Mouse (Mus musculus): ENCODE measurements around the gene Lamc1. TPM values are rescaled to one million over a fixed set of nuclear protein-coding genes. Genes with fewer than 3 reads are reported as not detected.

Lamc1 gene
- polyA plus RNA-seq, 1 experiment: 116 TPM

DNA sequence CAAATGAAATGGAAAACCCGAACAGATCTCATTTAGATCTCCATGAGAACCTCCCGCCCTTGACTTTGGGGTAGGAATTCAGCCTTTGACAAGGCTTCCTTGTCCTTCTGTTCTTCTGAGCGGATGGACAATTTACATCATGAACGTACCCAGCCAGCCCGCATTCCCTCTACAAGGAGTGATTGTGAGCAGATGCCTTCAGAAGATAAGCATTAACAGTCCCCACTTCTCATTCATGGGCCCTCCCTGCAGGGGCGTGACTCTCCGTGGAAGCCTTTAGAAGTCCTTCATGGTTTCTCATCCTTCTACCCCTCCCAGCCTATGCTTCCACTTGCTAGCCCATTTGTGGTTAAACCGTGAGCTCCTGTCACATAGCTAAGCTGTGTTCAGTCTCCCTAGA lies 58.9 kb downstream of the Lamc1 start:
- H3K4me1 ChIP-seq (ENCODE audit: control insufficient read depth, insufficient read depth, low read length): peaks cover 12% of the 10 kb centered on the region
- WGBS: 62% methylated on average over 8 of the region's 8 CpGs
- no peak for DNase-seq
- TF ChIP-seq CTCF (IDR thresholded peaks at IDR 0.05; ENCODE audit: insufficient read depth, low read length) (no peak), POLR2A (IDR thresholded peaks at IDR 0.05; ENCODE audit: borderline replicate concordance, extremely low read depth, low read depth, low read length) (no peak)
- no peak overlapping the region for H3K4me3 ChIP-seq (replicated peaks; ENCODE audit: extremely low read depth, low read depth, low read length)

DNA sequence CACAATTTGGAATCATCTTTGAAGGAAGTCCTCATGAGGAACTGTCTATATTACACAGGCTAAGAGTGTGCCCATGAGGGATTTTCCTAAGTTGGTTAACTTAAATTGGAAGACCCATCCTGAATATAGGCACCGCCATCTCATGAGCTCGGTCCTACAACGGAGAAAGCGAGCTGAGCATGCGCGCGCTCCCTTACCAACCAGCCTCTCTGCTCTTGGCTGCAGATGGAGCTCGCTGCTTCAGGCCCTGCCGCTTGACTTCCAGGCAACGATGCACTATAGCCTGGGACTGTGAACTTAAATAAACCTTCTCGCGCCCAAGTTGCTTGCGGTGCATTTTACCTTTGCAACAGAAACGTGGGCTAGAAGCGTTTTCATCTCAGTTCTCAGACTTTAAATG lies 61.8 kb downstream of the Lamc1 start:
- H3K4me3 ChIP-seq (replicated peaks; ENCODE audit: extremely low read depth, low read depth, low read length): no peak overlapping the region
- no peak for DNase-seq
- peaks cover 14% of the 10 kb centered on the region for H3K4me1 ChIP-seq (ENCODE audit: control insufficient read depth, insufficient read depth, low read length)
- TF ChIP-seq POLR2A (IDR thresholded peaks at IDR 0.05; ENCODE audit: borderline replicate concordance, extremely low read depth, low read depth, low read length): no peak
- TF ChIP-seq CTCF (IDR thresholded peaks at IDR 0.05; ENCODE audit: insufficient read depth, low read length): no peak
- 92% methylated on average over 15 of the region's 15 CpGs for WGBS

DNA sequence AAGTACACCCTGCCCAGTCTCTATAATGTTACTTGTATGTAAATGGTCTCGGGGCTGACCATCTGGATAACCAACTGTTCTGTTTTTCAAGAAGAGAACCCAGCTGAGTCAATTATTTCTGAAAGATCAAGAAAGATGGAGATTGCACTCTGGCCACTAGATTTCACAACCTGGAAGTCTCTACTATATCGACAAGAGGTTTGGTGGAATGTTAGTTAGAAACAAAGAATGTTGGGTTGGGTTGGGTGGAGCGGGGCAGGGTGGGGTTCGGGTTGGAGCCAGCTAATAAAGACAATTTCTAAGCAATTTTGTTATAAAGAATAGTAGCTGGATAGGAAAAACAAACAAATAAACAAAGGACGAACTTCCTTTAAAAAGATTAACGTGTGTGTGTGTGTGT lies 62.9 kb downstream of the Lamc1 start:
- TF ChIP-seq CTCF (IDR thresholded peaks at IDR 0.05; ENCODE audit: insufficient read depth, low read length) (no peak), POLR2A (IDR thresholded peaks at IDR 0.05; ENCODE audit: borderline replicate concordance, extremely low read depth, low read depth, low read length) (no peak)
- whole genome bisulfite sequencing: 47% methylated on average over 6 of the region's 6 CpGs
- no peak for DNase-seq
- H3K4me1 ChIP-seq (ENCODE audit: control insufficient read depth, insufficient read depth, low read length): peaks cover 18% of the 10 kb centered on the region
- H3K4me3 ChIP-seq (replicated peaks; ENCODE audit: extremely low read depth, low read depth, low read length): no peak overlapping the region

DNA sequence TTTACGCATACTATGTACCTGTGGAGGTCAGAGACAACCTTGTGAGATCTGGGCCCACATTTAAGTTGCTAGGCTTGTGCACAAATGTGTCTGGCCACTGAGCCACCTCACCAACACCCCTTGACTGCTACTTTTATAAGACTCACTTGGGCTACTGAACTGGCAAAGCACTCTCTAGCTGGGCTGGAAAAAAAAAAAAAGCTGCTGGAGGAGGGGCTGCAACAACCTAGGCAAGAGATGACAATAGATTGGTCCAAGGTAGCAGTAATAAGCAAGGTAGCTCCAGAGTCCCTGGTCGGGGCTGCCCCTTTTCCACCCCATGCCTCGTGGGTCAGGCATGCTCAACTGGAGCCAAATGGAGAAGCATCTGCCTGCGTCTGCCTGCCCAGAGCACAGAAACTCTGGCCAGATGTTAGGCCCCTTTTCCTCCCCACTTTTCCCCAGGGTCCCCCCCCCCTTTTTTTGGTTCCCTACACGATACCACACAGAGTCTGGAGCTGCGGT lies 63.7 kb downstream of the Lamc1 start:
- DNase-seq: no peak
- H3K4me3 ChIP-seq (replicated peaks; ENCODE audit: extremely low read depth, low read depth, low read length): no peak overlapping the region
- 71% methylated on average over 6 of the region's 6 CpGs for WGBS
- H3K4me1 ChIP-seq (ENCODE audit: control insufficient read depth, insufficient read depth, low read length): peaks cover 21% of the 10 kb centered on the region
- no peak for TF ChIP-seq CTCF (IDR thresholded peaks at IDR 0.05; ENCODE audit: insufficient read depth, low read length)

DNA sequence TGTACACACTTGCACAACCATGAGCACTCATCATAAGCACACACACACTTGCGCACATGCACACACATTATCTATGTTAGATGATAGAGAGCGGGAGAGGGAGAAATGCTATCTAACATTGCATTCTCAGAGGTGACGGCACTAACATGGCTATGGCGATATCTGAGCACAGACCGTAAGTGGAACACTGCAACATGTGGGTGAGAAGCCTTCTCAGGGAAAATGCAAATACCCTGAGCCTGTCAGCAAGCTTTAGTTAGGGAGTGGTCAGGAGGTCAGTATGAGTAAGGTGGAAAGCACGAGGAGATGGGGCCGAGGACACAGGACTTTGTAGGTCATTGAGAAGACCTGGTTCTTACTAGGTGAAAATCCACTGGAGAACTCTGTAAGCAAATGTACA lies 64.3 kb downstream of the Lamc1 start:
- 86% methylated on average over 7 of the region's 7 CpGs for WGBS
- no peak for DNase-seq
- no peak for TF ChIP-seq POLR2A (IDR thresholded peaks at IDR 0.05; ENCODE audit: borderline replicate concordance, extremely low read depth, low read depth, low read length)
- no peak for TF ChIP-seq CTCF (IDR thresholded peaks at IDR 0.05; ENCODE audit: insufficient read depth, low read length)
- Histone ChIP-seq H3K4me3 (replicated peaks; ENCODE audit: extremely low read depth, low read depth, low read length) (no peak overlapping the region), H3K4me1 (ENCODE audit: control insufficient read depth, insufficient read depth, low read length) (peaks cover 16% of the 10 kb centered on the region)

DNA sequence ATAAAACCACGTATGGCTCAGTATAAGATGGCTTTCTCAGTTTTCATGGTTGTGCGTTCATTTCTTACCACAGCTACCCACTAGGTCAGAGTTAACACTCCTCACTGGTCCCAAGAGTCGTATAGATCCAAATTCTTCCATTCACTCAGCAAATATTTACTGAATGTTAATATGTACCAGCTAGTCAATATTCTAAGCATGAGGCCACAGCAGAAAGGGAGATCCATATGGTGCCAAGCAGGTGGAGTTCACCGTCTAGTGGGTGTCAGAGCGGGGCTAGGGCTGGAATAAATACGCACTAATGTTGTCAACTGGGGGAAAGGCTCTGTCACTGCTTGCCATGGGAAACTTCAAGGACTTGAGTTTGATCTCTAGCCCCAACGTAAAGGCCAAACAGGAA lies 64.9 kb downstream of the Lamc1 start:
- TF ChIP-seq POLR2A (IDR thresholded peaks at IDR 0.05; ENCODE audit: borderline replicate concordance, extremely low read depth, low read depth, low read length) (no peak), CTCF (IDR thresholded peaks at IDR 0.05; ENCODE audit: insufficient read depth, low read length) (no peak)
- Histone ChIP-seq H3K4me3 (replicated peaks; ENCODE audit: extremely low read depth, low read depth, low read length) (no peak overlapping the region), H3K4me1 (ENCODE audit: control insufficient read depth, insufficient read depth, low read length) (peaks cover 16% of the 10 kb centered on the region)
- DNase-seq: no peak
- WGBS: 87% methylated on average over 7 of the region's 7 CpGs

DNA sequence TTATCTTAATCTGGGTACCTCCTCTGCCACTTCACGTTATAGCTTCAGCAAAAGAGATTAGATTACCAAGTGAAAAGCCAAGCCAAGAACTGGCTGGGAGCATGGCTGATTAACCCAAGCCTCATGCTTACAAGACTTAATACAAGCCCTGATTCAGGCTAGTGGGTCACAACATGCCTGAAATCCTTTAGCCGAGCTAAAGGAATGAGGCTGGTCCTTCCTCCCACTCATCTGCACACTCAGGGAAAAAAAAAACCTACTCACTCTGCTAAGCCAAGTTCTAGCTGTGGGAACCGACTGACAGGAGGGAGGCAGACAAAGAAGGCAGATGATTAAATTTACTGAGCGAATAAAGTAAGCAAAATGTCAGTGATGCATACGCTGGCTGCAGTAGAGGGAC lies 65.7 kb downstream of the Lamc1 start:
- TF ChIP-seq POLR2A (IDR thresholded peaks at IDR 0.05; ENCODE audit: borderline replicate concordance, extremely low read depth, low read depth, low read length) (no peak), CTCF (IDR thresholded peaks at IDR 0.05; ENCODE audit: insufficient read depth, low read length) (no peak)
- 45% methylated on average over 5 of the region's 5 CpGs for WGBS
- DNase-seq: no peak
- Histone ChIP-seq H3K4me3 (replicated peaks; ENCODE audit: extremely low read depth, low read depth, low read length) (no peak overlapping the region), H3K4me1 (ENCODE audit: control insufficient read depth, insufficient read depth, low read length) (peaks cover 16% of the 10 kb centered on the region)

DNA sequence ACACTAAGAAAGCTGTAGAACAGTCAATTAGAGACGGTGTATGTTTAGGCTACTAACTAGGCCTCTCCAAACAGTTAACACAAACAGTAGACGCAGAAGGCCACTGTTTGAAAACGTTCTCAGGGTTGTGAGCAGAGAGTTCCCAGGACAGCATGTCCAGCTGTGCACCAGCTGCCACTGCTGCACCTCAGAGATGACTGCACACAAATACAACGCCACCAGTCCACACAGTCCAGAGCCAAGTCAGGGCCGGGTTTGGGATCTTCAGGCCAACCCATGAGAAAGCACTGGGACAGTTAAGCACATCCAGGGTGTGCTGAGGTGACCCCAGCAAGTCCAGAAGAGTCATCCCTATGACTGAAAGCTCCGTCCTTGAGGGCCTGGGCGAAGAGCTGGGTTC lies 67.0 kb downstream of the Lamc1 start:
- Histone ChIP-seq H3K4me1 (ENCODE audit: control insufficient read depth, insufficient read depth, low read length) (peaks cover 16% of the 10 kb centered on the region), H3K4me3 (replicated peaks; ENCODE audit: extremely low read depth, low read depth, low read length) (no peak overlapping the region)
- WGBS: 41% methylated on average over 7 of the region's 7 CpGs
- TF ChIP-seq POLR2A (IDR thresholded peaks at IDR 0.05; ENCODE audit: borderline replicate concordance, extremely low read depth, low read depth, low read length) (no peak), CTCF (IDR thresholded peaks at IDR 0.05; ENCODE audit: insufficient read depth, low read length) (no peak)
- DNase-seq: no peak

DNA sequence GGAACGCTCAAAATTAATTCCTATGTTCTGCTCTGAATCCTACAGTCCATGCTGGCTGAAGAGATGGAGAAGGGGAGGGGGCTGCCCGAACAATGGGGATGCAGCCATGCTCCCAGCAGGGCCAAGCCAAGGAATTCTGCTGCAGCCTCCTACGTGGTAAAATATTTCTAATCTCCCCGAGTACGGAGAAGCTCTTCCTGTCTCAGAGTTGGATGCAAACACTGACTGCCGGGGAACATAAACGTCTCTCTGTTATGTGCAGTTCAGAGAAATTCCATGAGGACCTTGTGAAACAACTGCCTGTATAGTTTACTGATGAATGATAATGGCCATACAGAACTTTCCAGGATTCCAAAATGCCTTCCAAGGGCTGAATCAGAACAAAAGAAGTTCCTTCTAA lies 67.5 kb downstream of the Lamc1 start:
- H3K4me1 ChIP-seq (ENCODE audit: control insufficient read depth, insufficient read depth, low read length): peaks cover 15% of the 10 kb centered on the region
- WGBS: 23% methylated on average over 7 of the region's 7 CpGs
- H3K4me3 ChIP-seq (replicated peaks; ENCODE audit: extremely low read depth, low read depth, low read length): no peak overlapping the region
- no peak for DNase-seq
- TF ChIP-seq CTCF (IDR thresholded peaks at IDR 0.05; ENCODE audit: insufficient read depth, low read length): no peak
- no peak for TF ChIP-seq POLR2A (IDR thresholded peaks at IDR 0.05; ENCODE audit: borderline replicate concordance, extremely low read depth, low read depth, low read length)

DNA sequence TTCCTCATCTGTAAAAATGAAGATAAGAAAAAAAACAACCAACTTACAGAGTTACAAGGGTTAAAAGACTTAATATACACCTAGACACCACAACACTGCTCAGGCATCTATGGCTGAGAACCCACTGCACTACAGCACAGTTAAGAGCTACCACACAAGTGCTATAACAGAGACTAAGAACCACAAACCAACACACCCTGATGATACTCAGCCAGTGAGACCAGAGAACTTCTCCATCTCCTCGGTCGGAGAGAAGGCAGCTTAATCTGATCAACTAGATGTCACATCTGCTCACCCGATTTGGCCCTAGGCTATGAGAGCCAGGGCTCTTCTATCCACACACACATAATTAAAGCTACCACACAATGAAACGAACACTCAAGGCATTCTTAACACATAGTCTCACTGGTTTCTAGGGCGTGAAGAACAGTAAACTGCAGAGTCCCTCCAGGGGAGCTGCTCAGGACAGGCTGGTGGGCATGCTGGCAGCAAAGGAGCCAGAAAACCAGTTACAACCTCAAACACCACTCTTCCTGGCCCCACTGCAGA lies 72.8 kb downstream of the Lamc1 start:
- WGBS: 59% methylated on average over 5 of the region's 5 CpGs
- DNase-seq: no peak
- H3K4me3 ChIP-seq (replicated peaks; ENCODE audit: extremely low read depth, low read depth, low read length): no peak overlapping the region
- peaks cover 7% of the 10 kb centered on the region for H3K4me1 ChIP-seq (ENCODE audit: control insufficient read depth, insufficient read depth, low read length)
- TF ChIP-seq POLR2A (IDR thresholded peaks at IDR 0.05; ENCODE audit: borderline replicate concordance, extremely low read depth, low read depth, low read length): no peak
- no peak for TF ChIP-seq CTCF (IDR thresholded peaks at IDR 0.05; ENCODE audit: insufficient read depth, low read length)
